Mouse (Mus musculus): ENCODE measurements around the gene Galnt17.

- TF ChIP-seq CTCF (IDR thresholded peaks at IDR 0.05; ENCODE audit: low read depth, low read length) (no peak), POLR2A (IDR thresholded peaks at IDR 0.05; ENCODE audit: extremely low read depth, insufficient read depth, low read length) (no peak)
Measured at GRCm38 (mm10) chr5:131308397-131308796, at the start of gene Galnt17.

Data from liver, adult 2 months (tissue).